Mouse (Mus musculus): ENCODE results near the gene Gm49383.

GRCm38 (mm10) chr12:69164904-69165303 is 32.0 kb downstream of the Gm49383 start:
- no peak for TF ChIP-seq CTCF (IDR thresholded peaks at IDR 0.05; ENCODE audit: insufficient read depth, low read depth, low read length)
- TF ChIP-seq POLR2A (IDR thresholded peaks at IDR 0.05; ENCODE audit: insufficient read depth, low read depth, low read length) = no peak
